In the genomic region with DNA sequence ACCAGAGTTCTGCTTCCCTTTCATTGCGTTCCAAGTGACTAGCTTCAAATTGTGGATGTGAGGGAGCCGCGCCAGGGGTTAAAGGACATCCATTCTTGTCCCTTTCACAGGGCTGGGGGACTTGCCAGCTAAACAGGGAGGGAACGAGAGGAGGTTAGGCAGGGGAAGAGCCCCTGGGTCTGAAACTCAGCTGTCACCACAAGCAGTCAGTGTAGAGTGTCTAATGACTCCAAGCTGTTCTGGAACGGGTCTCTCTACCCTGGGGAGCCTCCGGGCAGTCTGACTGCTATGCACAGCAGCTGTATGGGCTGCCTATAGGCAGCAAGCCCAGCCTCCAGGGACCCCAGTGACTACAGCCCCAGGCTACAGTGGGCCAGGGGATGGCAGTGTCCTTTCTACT, we compare ENCODE assay signal across 8 mouse cellular contexts. TPM values are rescaled to one million over a fixed set of nuclear protein-coding genes. Genes with fewer than 3 reads are reported as not detected.
A peak's percentile ranks its signal among the peaks of the same experiment; 100 is the strongest.
DNase-seq lines count a peak whose midpoint lies in the region; ATAC-seq and TF ChIP-seq lines count a peak whose summit lies in the region.

No protein-coding gene starts in this region.

- TF ChIP-seq POLR2A in lung, adult 2 months (IDR thresholded peaks at IDR 0.05; ENCODE audit: borderline replicate concordance, extremely low read depth, low read depth, low read length), result no peak

- H3K4me3 ChIP-seq in forebrain, postnatal 0 days (ENCODE audit: low read depth, low read length), result no peak overlapping the region
- H3K4me3 ChIP-seq in forebrain, embryonic 11.5 days (ENCODE audit: low read depth, low read length), result no peak overlapping the region
- no peak overlapping the region for H3K4me3 ChIP-seq in lung, embryonic 15.5 days
- H3K4me3 ChIP-seq in lung, adult 2 months (replicated peaks; ENCODE audit: extremely low read depth, low read depth, low read length), result no peak overlapping the region
- H3K4me3 ChIP-seq in stomach, postnatal 0 days (ENCODE audit: low read depth, low read length), result no peak overlapping the region

- H3K9ac ChIP-seq in forebrain, postnatal 0 days, result no peak overlapping the region
- no peak overlapping the region for H3K9ac ChIP-seq in forebrain, embryonic 11.5 days (ENCODE audit: low read length)
- H3K9ac ChIP-seq in lung, embryonic 15.5 days, result no peak overlapping the region
- no peak overlapping the region for H3K9ac ChIP-seq in stomach, postnatal 0 days (ENCODE audit: low read length)

- H3K27me3 ChIP-seq in forebrain, postnatal 0 days (ENCODE audit: insufficient read depth, low read length), result no peaks in the 10 kb centered on the region
- no peaks in the 10 kb centered on the region for H3K27me3 ChIP-seq in forebrain, embryonic 11.5 days (ENCODE audit: control insufficient read depth, insufficient read depth, low read length)
- no peaks in the 10 kb centered on the region for H3K27me3 ChIP-seq in lung, embryonic 15.5 days
- H3K27me3 ChIP-seq in stomach, postnatal 0 days (ENCODE audit: control insufficient read depth, insufficient read depth, low read length), result no peaks in the 10 kb centered on the region

- no peak for DNase-seq in forebrain, postnatal 0 days
- no peak for DNase-seq in forebrain, embryonic 11.5 days (ENCODE audit: low spot score)
- DNase-seq in lung, adult 2 months, result no peak
- peak; percentile 43 to 82 for DNase-seq in lung, postnatal 4 days
- no peak for DNase-seq in stomach, postnatal 0 days (ENCODE audit: low spot score)
- DNase-seq in urinary bladder, adult 18-20 months (ENCODE audit: low spot score in 2 of 2), result no peak
- no peak for DNase-seq in layer of hippocampus, adult 18-20 months (ENCODE audit: low spot score in 2 of 2)

- peaks cover 4% of the 10 kb centered on the region; the same call in 1 of the 2 replicates for H3K9me3 ChIP-seq in forebrain, postnatal 0 days (ENCODE audit: low read length)
- no peaks in the 10 kb centered on the region for H3K9me3 ChIP-seq in forebrain, embryonic 11.5 days (ENCODE audit: control insufficient read depth, low read length)
- H3K9me3 ChIP-seq in lung, embryonic 15.5 days, result no peaks in the 10 kb centered on the region
- no peaks in the 10 kb centered on the region for H3K9me3 ChIP-seq in stomach, postnatal 0 days (ENCODE audit: control insufficient read depth, low read length)

- TF ChIP-seq CTCF in forebrain, postnatal 0 days (IDR thresholded peaks at IDR 0.05; ENCODE audit: low read depth), result no peak
- no peak for TF ChIP-seq CTCF in lung, adult 2 months (IDR thresholded peaks at IDR 0.05; ENCODE audit: insufficient read depth, low read length)
- TF ChIP-seq CTCF in stomach, postnatal 0 days (IDR thresholded peaks at IDR 0.05; ENCODE audit: low read depth), result no peak

- no peak overlapping the region for H3K4me2 ChIP-seq in forebrain, postnatal 0 days (ENCODE audit: low read depth)
- H3K4me2 ChIP-seq in forebrain, embryonic 11.5 days (ENCODE audit: low read depth, low read length, severe bottlenecking), result no peak overlapping the region
- H3K4me2 ChIP-seq in lung, embryonic 15.5 days, result no peak overlapping the region
- H3K4me2 ChIP-seq in stomach, postnatal 0 days (replicated peaks; ENCODE audit: low read depth), result no peak overlapping the region

- H3K4me1 ChIP-seq in forebrain, postnatal 0 days (ENCODE audit: insufficient read depth), result no peaks in the 10 kb centered on the region
- H3K4me1 ChIP-seq in forebrain, embryonic 11.5 days (replicated peaks; ENCODE audit: control insufficient read depth, insufficient read depth, low read length), result 0 out of 2 replicates have a peak, but pooled peaks cover 3% of the 10 kb centered on the region
- peaks cover 28% of the 10 kb centered on the region for H3K4me1 ChIP-seq in lung, embryonic 15.5 days
- H3K4me1 ChIP-seq in lung, adult 2 months (ENCODE audit: control insufficient read depth, insufficient read depth, low read length), result no peaks in the 10 kb centered on the region
- H3K4me1 ChIP-seq in stomach, postnatal 0 days (replicated peaks; ENCODE audit: control insufficient read depth, insufficient read depth), result no peaks in the 10 kb centered on the region

- H3K27ac ChIP-seq in forebrain, postnatal 0 days (ENCODE audit: low read depth, low read length), result no peak overlapping the region
- H3K27ac ChIP-seq in forebrain, embryonic 11.5 days (ENCODE audit: low read depth, low read length), result no peak overlapping the region
- H3K27ac ChIP-seq in lung, embryonic 15.5 days, result peak overlapping the region; percentile 20
- no peak overlapping the region for H3K27ac ChIP-seq in stomach, postnatal 0 days (replicated peaks)

- no peak for TF ChIP-seq EP300 in stomach, postnatal 0 days (optimal IDR thresholded peaks at IDR 0.05)

- ATAC-seq in forebrain, postnatal 0 days, result peak; percentile 38; the same call in 1 of the 2 replicates
- no peak for ATAC-seq in forebrain, embryonic 11.5 days (replicated peaks; ENCODE audit: low FRiP score)
- ATAC-seq in lung, embryonic 15.5 days (ENCODE audit: borderline replicate concordance, extremely low read depth, low FRiP score, low TSS enrichment), result peak; percentile 93
- ATAC-seq in stomach, postnatal 0 days (ENCODE audit: low FRiP score, low TSS enrichment), result peak; percentile 33; the same call in 1 of the 2 replicates

- WGBS in forebrain, postnatal 0 days, result 48% methylated on average over 6 of the region's 6 CpGs
- 53% methylated on average over 6 of the region's 6 CpGs for WGBS in forebrain, embryonic 11.5 days
- WGBS in lung, embryonic 15.5 days, result 39% methylated on average over 6 of the region's 6 CpGs
- 64% methylated on average over 6 of the region's 6 CpGs for WGBS in lung, adult 2 months
- 48% methylated on average over 6 of the region's 6 CpGs for WGBS in stomach, postnatal 0 days

- no peaks in the 10 kb centered on the region for H3K36me3 ChIP-seq in forebrain, postnatal 0 days (ENCODE audit: insufficient read depth)
- no peaks in the 10 kb centered on the region for H3K36me3 ChIP-seq in forebrain, embryonic 11.5 days (ENCODE audit: control insufficient read depth, insufficient read depth, low read length)
- H3K36me3 ChIP-seq in lung, embryonic 15.5 days, result no peaks in the 10 kb centered on the region
- no peaks in the 10 kb centered on the region for H3K36me3 ChIP-seq in stomach, postnatal 0 days (ENCODE audit: control insufficient read depth, insufficient read depth, low read length)

RNA-seq across cellular contexts. Expression of a gene that starts 38.0 kb away (rescaled TPM):
- total RNA-seq in forebrain, postnatal 0 days (2014; rRNA removed), result 2.4 and 3.7 TPM in 2 replicates
- 1.1 and 1.6 TPM in 2 replicates for polyA plus RNA-seq in forebrain, postnatal 0 days (2015; fragmentation: Nextera tagmentation; extraction: Ambion mirVana)
- 1.1 and 1.2 TPM in 2 replicates for polyA plus RNA-seq in forebrain, embryonic 11.5 days (2014; fragmentation: Nextera tagmentation; extraction: Ambion mirVana)
- 32.3 and 32.6 TPM in 2 replicates for polyA plus RNA-seq in lung, embryonic 15.5 days (2015; fragmentation: Nextera tagmentation; extraction: Ambion mirVana)
- polyA plus RNA-seq in lung, adult 2 months (2012; rRNA removed), result 24.7 and 25.3 TPM in 2 replicates
- polyA plus RNA-seq in stomach, postnatal 0 days (2015; fragmentation: Nextera tagmentation; extraction: Ambion mirVana), result 2.3 and 3.3 TPM in 2 replicates
- 1 to 10 TPM in 1 of 2 experiments, under 1 TPM in 1; 0.91 to 1.5 TPM for total RNA-seq in layer of hippocampus, adult 18-20 months (2021)

Comparison
In these comparisons a context has a peak if more than half of its experiments do, and no peak if none do; other contexts are left out.
1. DNase-seq: peak in lung, postnatal 4 days (2 of 2); none in forebrain, postnatal 0 days (single experiment), forebrain, embryonic 11.5 days (single experiment), lung, adult 2 months (single experiment), stomach, postnatal 0 days (single experiment), urinary bladder, adult 18-20 months (0 of 2) and layer of hippocampus, adult 18-20 months (0 of 2).